Comparison of ENCODE assay signal across 11 mouse cellular contexts in the genomic region with DNA sequence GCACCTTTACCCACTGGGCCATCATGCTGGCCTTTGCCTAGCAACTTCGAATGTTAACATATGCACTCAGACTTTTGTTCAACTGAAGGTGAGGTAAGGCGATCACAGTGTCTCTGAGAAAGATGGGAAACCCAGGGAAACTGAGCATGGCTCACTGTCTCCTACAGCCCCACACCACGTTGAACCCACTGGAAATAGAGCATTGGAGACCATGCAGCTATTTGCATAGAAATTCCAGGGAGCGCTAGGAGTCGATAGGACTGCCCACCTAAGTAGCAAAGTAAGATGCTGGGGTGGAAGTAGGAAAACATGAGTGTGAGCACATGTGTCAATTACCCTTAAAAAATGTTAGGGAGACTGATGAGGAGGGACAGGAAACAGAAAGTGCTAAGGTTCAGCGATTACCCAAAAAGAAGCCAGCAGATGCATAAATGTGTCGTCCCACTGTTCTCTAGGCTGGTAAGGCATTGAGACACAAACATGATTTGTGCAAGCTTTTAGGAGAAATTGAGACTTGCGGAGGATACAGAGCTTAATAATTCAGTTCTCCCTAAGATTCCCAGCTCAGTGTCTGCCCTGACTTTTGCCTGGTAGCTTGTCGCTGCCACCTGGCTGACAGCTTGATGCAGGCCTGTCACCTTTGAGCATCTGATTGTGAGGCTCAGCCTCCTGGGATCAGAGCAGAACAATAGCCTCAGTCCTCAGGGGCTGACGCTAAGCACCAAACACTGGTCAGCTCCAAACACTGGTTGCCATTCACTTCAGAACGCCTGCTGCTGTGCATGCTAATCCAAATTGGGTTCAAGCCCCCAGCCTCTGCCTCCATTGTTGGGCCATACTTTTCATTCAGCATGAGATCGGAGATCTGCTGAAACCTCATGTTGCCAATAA.
DNase-seq lines count a peak whose midpoint lies in the region; ATAC-seq and TF ChIP-seq lines count a peak whose summit lies in the region.
"Had no signal": no experiment of that assay in that cellular context is flagged by ENCODE, and none has a peak within 500 bp of the region (broad histone marks: within the 10 kb centered on the region; RNA-seq: fewer than 3 reads in every experiment).

No protein-coding gene starts in this region.

- no peaks in the 10 kb centered on the region; the same call in 1 of the 2 replicates for H3K9me3 ChIP-seq in forebrain, embryonic 11.5 days (ENCODE audit: control insufficient read depth, low read length)
- H3K9me3 ChIP-seq in hindbrain, postnatal 0 days (ENCODE audit: low read length): no peaks in the 10 kb centered on the region
- no peaks in the 10 kb centered on the region for H3K9me3 ChIP-seq in neural tube, embryonic 15.5 days (replicated peaks)
- H3K9me3 ChIP-seq: embryonic facial prominence, embryonic 13.5 days had no signal

- 19% methylated on average over 12 of the region's 12 CpGs for WGBS in forebrain, embryonic 11.5 days
- WGBS in hindbrain, postnatal 0 days: 26% methylated on average over 12 of the region's 12 CpGs
- 26% methylated on average over 12 of the region's 12 CpGs for WGBS in neural tube, embryonic 15.5 days

- peak; percentile 32 for DNase-seq in right cerebral cortex, adult 18-20 months
- DNase-seq in right cerebral cortex, postnatal 14 days: no peak
- peak; percentile 77 for DNase-seq in forebrain, embryonic 11.5 days (ENCODE audit: low spot score)
- peak; percentile 66 for DNase-seq in hindbrain, postnatal 0 days (ENCODE audit: low spot score)
- no peak for DNase-seq in spleen, adult 12 weeks (ENCODE audit: low spot score)
- DNase-seq in gastrocnemius, adult 2 months: no peak
- DNase-seq: heart, postnatal 14 days had no signal

- no peak overlapping the region for H3K4me3 ChIP-seq in forebrain, embryonic 11.5 days (ENCODE audit: low read depth, low read length)
- no peak overlapping the region for H3K4me3 ChIP-seq in hindbrain, postnatal 0 days (ENCODE audit: low read length)
- no peak overlapping the region for H3K4me3 ChIP-seq in neural tube, embryonic 15.5 days (replicated peaks)
- H3K4me3 ChIP-seq in gastrocnemius, adult 2 months: no peak overlapping the region
- H3K4me3 ChIP-seq: embryonic facial prominence, embryonic 13.5 days had no signal

- peaks cover 18% of the 10 kb centered on the region for H3K4me1 ChIP-seq in forebrain, embryonic 11.5 days (replicated peaks; ENCODE audit: control insufficient read depth, insufficient read depth, low read length)
- 0 out of 2 replicates have a peak, but pooled peaks cover 3% of the 10 kb centered on the region for H3K4me1 ChIP-seq in hindbrain, postnatal 0 days (ENCODE audit: insufficient read depth, low read length)
- H3K4me1 ChIP-seq in neural tube, embryonic 15.5 days: peaks cover 6% of the 10 kb centered on the region; the same call in 1 of the 2 replicates
- H3K4me1 ChIP-seq: embryonic facial prominence, embryonic 13.5 days had no signal

- no peak overlapping the region for H3K4me2 ChIP-seq in forebrain, embryonic 11.5 days (ENCODE audit: low read depth, low read length, severe bottlenecking)
- H3K4me2 ChIP-seq in hindbrain, postnatal 0 days (ENCODE audit: low read depth, low read length): no peak overlapping the region
- H3K4me2 ChIP-seq in neural tube, embryonic 15.5 days: no peak overlapping the region
- H3K4me2 ChIP-seq: embryonic facial prominence, embryonic 13.5 days had no signal

- no peak for TF ChIP-seq CTCF in hindbrain, postnatal 0 days (IDR thresholded peaks at IDR 0.05; ENCODE audit: low read depth)
- no peak for TF ChIP-seq CTCF in gastrocnemius, adult 2 months (IDR thresholded peaks at IDR 0.05)

- intact Hi-C loops in gastrocnemius, adult 2 months (cut with DNase I): no loop called here

- H3K27ac ChIP-seq in forebrain, embryonic 11.5 days (ENCODE audit: low read depth, low read length): peak overlapping the region; percentile 65
- peak overlapping the region; percentile 57 for H3K27ac ChIP-seq in hindbrain, postnatal 0 days
- H3K27ac ChIP-seq in neural tube, embryonic 15.5 days (replicated peaks): peak overlapping the region; percentile 62
- no peak overlapping the region for H3K27ac ChIP-seq in gastrocnemius, adult 2 months
- H3K27ac ChIP-seq: embryonic facial prominence, embryonic 13.5 days; kidney, postnatal 0 days had no signal

- H3K27me3 ChIP-seq in forebrain, embryonic 11.5 days (ENCODE audit: control insufficient read depth, insufficient read depth, low read length): peaks cover 2% of the 10 kb centered on the region; the same call in 1 of the 2 replicates
- H3K27me3 ChIP-seq in hindbrain, postnatal 0 days (ENCODE audit: insufficient read depth, low read length): no peaks in the 10 kb centered on the region
- no peaks in the 10 kb centered on the region for H3K27me3 ChIP-seq in neural tube, embryonic 15.5 days (replicated peaks)
- H3K27me3 ChIP-seq: embryonic facial prominence, embryonic 13.5 days had no signal

- ATAC-seq in forebrain, embryonic 11.5 days (replicated peaks; ENCODE audit: low FRiP score): peak; percentile 92
- ATAC-seq in hindbrain, postnatal 0 days: peak; percentile 70
- ATAC-seq in neural tube, embryonic 15.5 days (ENCODE audit: low FRiP score): no peak
- ATAC-seq in inflammation-experienced regulatory T-cells, adult 6 months: no peak

- no peak overlapping the region; the same call in 1 of the 2 replicates for H3K9ac ChIP-seq in forebrain, embryonic 11.5 days (ENCODE audit: low read length)
- H3K9ac ChIP-seq in hindbrain, postnatal 0 days (replicated peaks; ENCODE audit: low read length): no peak overlapping the region
- H3K9ac ChIP-seq in neural tube, embryonic 15.5 days (replicated peaks): no peak overlapping the region
- H3K9ac ChIP-seq: embryonic facial prominence, embryonic 13.5 days had no signal

- no peaks in the 10 kb centered on the region for H3K36me3 ChIP-seq in forebrain, embryonic 11.5 days (ENCODE audit: control insufficient read depth, insufficient read depth, low read length)
- no peaks in the 10 kb centered on the region for H3K36me3 ChIP-seq in hindbrain, postnatal 0 days (ENCODE audit: insufficient read depth, low read length)
- no peaks in the 10 kb centered on the region for H3K36me3 ChIP-seq in neural tube, embryonic 15.5 days
- H3K36me3 ChIP-seq: embryonic facial prominence, embryonic 13.5 days had no signal

Comparison
In these comparisons a context has a peak if more than half of its experiments do, and no peak if none do; other contexts are left out.
1. DNase-seq: peak in right cerebral cortex, adult 18-20 months (single experiment), forebrain, embryonic 11.5 days (single experiment) and hindbrain, postnatal 0 days (single experiment); none in right cerebral cortex, postnatal 14 days (single experiment), spleen, adult 12 weeks (single experiment) and gastrocnemius, adult 2 months (single experiment).
2. ATAC-seq: peak in forebrain, embryonic 11.5 days (single experiment) and hindbrain, postnatal 0 days (single experiment); none in neural tube, embryonic 15.5 days (single experiment) and inflammation-experienced regulatory T-cells, adult 6 months (single experiment).